Mouse (Mus musculus) hindbrain, embryonic 12.5 days (tissue): Measurements from ENCODE around the gene Ppp1r10. TPM values are rescaled to one million over a fixed set of nuclear protein-coding genes. Genes with fewer than 3 reads are reported as not detected.

Experiments used
- ATAC-seq: fragments of 200-750 bp; cut with Nextera tagmentation; 2 replicates; pipeline ENCODE4 v1.8.0; 2017; ENCODE audit warnings: moderate TSS enrichment; ENCODE audit not compliant: low FRiP score
- H3K27ac ChIP-seq: fragments of 300-500 bp; sonication (generic); 2 replicates; pipeline ENCODE4 v1.5.1; 2016; ENCODE audit warnings: mild to moderate bottlenecking
- H3K27me3 ChIP-seq: fragments of 300-500 bp; sonication (generic); 2 replicates; pipeline ENCODE4 v1.6.1; 2016; ENCODE audit warnings: mild to moderate bottlenecking
- H3K36me3 ChIP-seq: fragments of 300-500 bp; sonication (generic); 2 replicates; pipeline ENCODE4 v1.6.1; 2016; ENCODE audit warnings: mild to moderate bottlenecking
- H3K4me1 ChIP-seq: fragments of 300-500 bp; sonication (generic); 2 replicates; pipeline ENCODE4 v1.6.1; 2016
- H3K4me2 ChIP-seq: fragments of 300-500 bp; sonication (generic); replicated peaks from 2 replicates; pipeline ENCODE4 v1.6.1; 2016; ENCODE audit warnings: mild to moderate bottlenecking
- H3K4me3 ChIP-seq: fragments of 300-500 bp; sonication (generic); 2 replicates; pipeline ENCODE4 v1.5.1; 2016; ENCODE audit warnings: mild to moderate bottlenecking
- H3K9ac ChIP-seq: fragments of 300-500 bp; sonication (generic); 2 replicates; pipeline ENCODE4 v1.6.1; 2016; ENCODE audit warnings: mild to moderate bottlenecking, moderate library complexity
- H3K9me3 ChIP-seq: fragments of 300-500 bp; sonication (generic); replicated peaks from 2 replicates; pipeline ENCODE4 v1.6.1; 2016; ENCODE audit warnings: mild to moderate bottlenecking
- WGBS: fragments of 180-500 bp; shearing (Covaris S2); methylation state at CpG from one replicate; pipeline ENCODE4 v1.1.7; 2016; 5-methylcytosine and 5-hydroxymethylcytosine counted together
- polyA plus RNA-seq: library from polyadenylated mRNA; unstranded; fragments of >200 nt; fragmentation: Nextera tagmentation; extraction: Ambion mirVana; gene quantifications from 2 replicates; pipeline ENCODE4 v1.2.1, GENCODE M21; 2016

Gene Ppp1r10
- polyA plus RNA-seq, 1 experiment from 2014 or later: 58.3 TPM

DNA sequence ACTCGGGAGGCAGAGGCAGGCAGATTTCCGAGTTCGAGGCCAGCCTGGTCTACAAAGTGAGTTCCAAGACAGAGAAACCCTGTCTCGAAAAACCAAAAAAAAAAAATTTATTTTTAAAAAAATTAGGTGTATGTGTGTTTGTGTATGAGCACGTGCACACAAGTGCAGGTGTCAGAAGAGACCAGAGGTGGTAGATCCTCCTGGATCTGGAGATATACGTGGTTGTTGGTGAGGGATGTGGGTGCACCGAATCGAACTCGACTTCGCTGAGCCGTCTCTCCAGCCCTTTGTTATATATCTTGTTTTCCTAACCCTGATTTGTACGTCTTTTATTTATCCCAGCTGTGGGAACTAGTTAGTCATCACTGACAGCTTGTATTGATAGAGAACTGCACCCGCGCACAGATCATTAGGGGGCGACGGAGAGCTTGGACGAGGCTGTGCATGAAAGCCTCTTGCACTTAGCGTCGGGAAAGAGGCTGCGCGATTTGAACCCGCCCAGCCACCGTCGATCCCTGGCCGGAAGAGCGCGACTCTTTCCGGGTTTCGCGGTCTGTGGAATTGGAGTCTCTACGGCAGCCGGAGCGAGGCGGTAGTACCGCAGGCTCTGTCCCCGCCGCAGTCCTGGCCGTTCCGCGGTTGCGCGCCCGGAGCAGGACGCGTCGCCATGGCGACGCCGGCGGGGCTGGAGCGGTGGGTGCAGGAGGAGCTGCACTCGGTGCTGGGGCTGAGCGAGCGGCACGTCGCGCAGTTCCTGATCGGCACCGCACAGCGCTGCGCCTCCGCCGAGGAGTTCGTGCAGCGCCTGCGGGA is 36.8 kb upstream of the Ppp1r10 start, which contains the start of gene Dhx16:
Gene Dhx16, plus strand, starts transcription at position 575 of the 813 bp plus-strand sequence.
- no peaks in the 10 kb centered on the region for H3K27me3 ChIP-seq
- peak within 1 kb of the TSS; percentile 71 for H3K27ac ChIP-seq
- peak within 1 kb of the TSS; percentile 82 for H3K9ac ChIP-seq
- H3K4me1 ChIP-seq: peaks cover 11% of the 10 kb centered on the region
- ATAC-seq: peak; percentile 91
- peak within 1 kb of the TSS; percentile 71 for H3K4me2 ChIP-seq
- peaks cover 49% of the 10 kb centered on the region for H3K36me3 ChIP-seq
- H3K9me3 ChIP-seq: no peaks in the 10 kb centered on the region
- peak within 1 kb of the TSS; percentile 78 for H3K4me3 ChIP-seq
- 6% methylated on average over 66 of the region's 66 CpGs for WGBS

GRCm38 (mm10) chr17:35882924-35883323 is 33.3 kb upstream of the Ppp1r10 start:
- Histone ChIP-seq H3K27ac (no peak overlapping the region), H3K36me3 (peaks cover 65% of the 10 kb centered on the region), H3K9ac (no peak overlapping the region), H3K4me3 (no peak overlapping the region), H3K4me1 (peaks cover 11% of the 10 kb centered on the region), H3K27me3 (no peaks in the 10 kb centered on the region), H3K4me2 (no peak overlapping the region), H3K9me3 (no peaks in the 10 kb centered on the region)
- WGBS: 92% methylated on average over 17 of the region's 17 CpGs
- no peak for ATAC-seq

DNA sequence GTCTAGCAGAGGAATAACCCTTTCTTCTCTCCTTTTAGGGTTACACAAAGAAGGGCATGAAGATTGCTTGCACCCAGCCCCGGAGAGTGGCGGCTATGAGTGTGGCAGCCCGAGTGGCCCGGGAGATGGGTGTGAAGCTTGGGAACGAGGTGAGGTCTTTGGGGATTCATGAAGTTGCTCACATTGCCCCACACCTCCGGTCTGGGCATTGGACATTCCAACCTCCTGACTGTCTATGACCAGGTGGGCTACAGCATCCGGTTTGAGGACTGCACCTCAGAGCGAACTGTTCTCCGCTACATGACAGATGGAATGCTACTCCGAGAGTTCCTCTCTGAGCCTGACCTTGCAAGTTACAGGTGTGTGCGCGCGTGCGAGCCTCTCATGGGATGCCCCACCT is 32.5 kb upstream of the Ppp1r10 start:
- no peak for ATAC-seq
- H3K9ac ChIP-seq: no peak overlapping the region
- no peak overlapping the region for H3K4me2 ChIP-seq
- no peak overlapping the region for H3K4me3 ChIP-seq
- 94% methylated on average over 14 of the region's 14 CpGs for WGBS
- no peaks in the 10 kb centered on the region for H3K9me3 ChIP-seq
- no peaks in the 10 kb centered on the region for H3K27me3 ChIP-seq
- peaks cover 11% of the 10 kb centered on the region for H3K4me1 ChIP-seq
- H3K36me3 ChIP-seq: peaks cover 73% of the 10 kb centered on the region
- H3K27ac ChIP-seq: no peak overlapping the region

- Histone ChIP-seq H3K9ac (no peak overlapping the region), H3K4me3 (no peak overlapping the region), H3K27me3 (no peaks in the 10 kb centered on the region), H3K9me3 (no peaks in the 10 kb centered on the region), H3K36me3 (peaks cover 97% of the 10 kb centered on the region), H3K4me2 (no peak overlapping the region), H3K4me1 (no peaks in the 10 kb centered on the region), H3K27ac (no peak overlapping the region)
- ATAC-seq: no peak
- 94% methylated on average over 11 of the region's 17 CpGs for WGBS
Measured at GRCm38 (mm10) chr17:35887725-35888124, 28.5 kb upstream of the Ppp1r10 start.

DNA sequence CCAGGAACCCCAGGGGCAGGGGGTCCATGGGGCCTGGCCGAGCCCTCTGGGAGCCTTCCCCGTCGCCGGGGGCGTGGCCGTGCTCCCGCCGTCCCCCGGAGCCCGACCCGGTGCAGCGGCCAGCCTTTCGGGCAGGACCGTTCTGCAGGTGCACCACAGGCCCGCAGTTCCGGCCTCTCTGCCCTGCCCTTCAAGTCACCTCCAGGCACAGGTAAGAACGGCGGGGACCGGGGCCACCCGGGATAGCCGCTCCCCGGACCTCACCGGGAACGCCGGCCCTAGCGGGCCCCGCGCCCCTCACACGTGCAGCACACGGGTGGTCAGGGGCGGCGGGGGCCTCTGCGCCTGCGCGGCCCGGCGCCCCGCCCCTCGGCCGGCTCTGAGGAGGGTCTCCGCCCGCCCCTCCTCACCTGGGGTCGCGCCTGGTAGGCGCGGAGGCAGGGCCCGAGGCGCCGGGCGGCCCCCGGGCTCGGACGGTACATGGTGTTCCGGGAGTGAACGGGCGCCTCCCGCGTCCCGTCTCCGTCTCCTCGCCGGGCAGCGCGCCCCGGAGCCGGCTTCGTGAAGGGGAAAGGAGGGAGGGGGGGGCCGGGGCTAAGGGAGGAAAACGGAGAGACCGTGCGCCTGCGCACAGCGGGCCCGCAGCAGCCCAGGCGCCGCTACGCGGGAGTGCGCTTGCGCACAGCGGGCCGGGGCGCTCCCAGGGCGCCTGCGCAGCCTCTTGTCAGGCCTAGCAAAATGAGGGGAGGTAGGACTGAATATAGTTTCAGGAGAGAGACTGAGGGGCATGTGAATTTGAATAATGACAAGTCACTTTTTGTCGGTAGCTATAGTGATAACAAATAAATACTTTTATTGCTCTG is 19.2 kb upstream of the Ppp1r10 start, which contains the start of gene 2310061I04Rik:
Gene 2310061I04Rik, minus strand, starts transcription at position 651 of the 863 bp plus-strand sequence.
- Histone ChIP-seq H3K4me1 (peaks cover 21% of the 10 kb centered on the region), H3K27ac (peak within 1 kb of the TSS; percentile 96), H3K4me3 (peak within 1 kb of the TSS; percentile 85), H3K9me3 (no peaks in the 10 kb centered on the region), H3K4me2 (peak within 1 kb of the TSS; percentile 100), H3K9ac (peak within 1 kb of the TSS; percentile 89), H3K36me3 (peaks cover 59% of the 10 kb centered on the region), H3K27me3 (no peaks in the 10 kb centered on the region)
- peak; percentile 94 for ATAC-seq
- under 1% methylated on average over 83 of the region's 86 CpGs for WGBS

- peak overlapping the region; percentile 96 for H3K27ac ChIP-seq
- WGBS: 43% methylated on average over 23 of the region's 23 CpGs
- H3K36me3 ChIP-seq: peaks cover 59% of the 10 kb centered on the region
- no peaks in the 10 kb centered on the region for H3K9me3 ChIP-seq
- H3K4me2 ChIP-seq: peak overlapping the region; percentile 100
- H3K9ac ChIP-seq: peak overlapping the region; percentile 89
- H3K4me1 ChIP-seq: peaks cover 21% of the 10 kb centered on the region
- H3K27me3 ChIP-seq: no peaks in the 10 kb centered on the region
- peak; percentile 44 for ATAC-seq
- H3K4me3 ChIP-seq: peak overlapping the region; percentile 85; the same call in 1 of the 2 replicates
Measured at GRCm38 (mm10) chr17:35897644-35898573, 18.3 kb upstream of the Ppp1r10 start.

DNA sequence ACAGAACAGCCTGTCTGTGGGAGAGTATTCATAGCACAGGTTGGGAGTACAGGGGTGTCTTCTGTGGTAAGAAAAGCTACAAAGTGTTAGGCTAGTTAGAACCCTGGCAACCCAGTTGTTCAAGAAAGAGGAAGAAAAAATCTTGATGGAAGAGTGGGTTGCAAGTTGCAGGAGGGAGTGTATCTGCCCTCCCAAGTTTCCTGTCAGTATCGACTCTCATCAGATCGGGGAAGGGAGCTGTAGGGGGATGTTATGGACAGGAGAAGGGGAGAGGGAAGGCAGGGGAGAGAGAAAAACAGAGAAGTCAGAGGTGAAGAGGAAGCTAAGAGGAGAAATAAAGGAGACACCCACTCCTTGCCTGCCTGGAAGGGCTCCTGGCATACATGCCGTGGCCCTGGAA is 15.6 kb upstream of the Ppp1r10 start:
- no peak overlapping the region for H3K4me3 ChIP-seq
- peaks cover 69% of the 10 kb centered on the region for H3K36me3 ChIP-seq
- no peak for ATAC-seq
- WGBS: 93% methylated on average over 3 of the region's 3 CpGs
- H3K9me3 ChIP-seq: no peaks in the 10 kb centered on the region
- H3K27ac ChIP-seq: no peak overlapping the region
- H3K4me1 ChIP-seq: peaks cover 19% of the 10 kb centered on the region
- no peak overlapping the region for H3K4me2 ChIP-seq
- no peak overlapping the region for H3K9ac ChIP-seq
- H3K27me3 ChIP-seq: no peaks in the 10 kb centered on the region

GRCm38 (mm10) chr17:35903343-35903991 is 12.8 kb upstream of the Ppp1r10 start:
- ATAC-seq: no peak
- 95% methylated on average over 9 of the region's 9 CpGs for WGBS

GRCm38 (mm10) chr17:35903992-35904355 is 12.3 kb upstream of the Ppp1r10 start:
- no peak overlapping the region for H3K27ac ChIP-seq
- H3K4me1 ChIP-seq: peaks cover 14% of the 10 kb centered on the region
- WGBS: 90% methylated on average over 4 of the region's 4 CpGs
- H3K9me3 ChIP-seq: no peaks in the 10 kb centered on the region
- no peak overlapping the region for H3K4me3 ChIP-seq
- ATAC-seq: no peak
- H3K4me2 ChIP-seq: no peak overlapping the region
- H3K36me3 ChIP-seq: peaks cover 88% of the 10 kb centered on the region
- H3K9ac ChIP-seq: no peak overlapping the region
- no peaks in the 10 kb centered on the region for H3K27me3 ChIP-seq

More at GRCm38 (mm10) chr17:35903343-35903991, 12.8 kb upstream of the Ppp1r10 start:
- H3K27ac ChIP-seq: no peak overlapping the region
- H3K27me3 ChIP-seq: no peaks in the 10 kb centered on the region
- H3K9me3 ChIP-seq: no peaks in the 10 kb centered on the region
- H3K4me1 ChIP-seq: peaks cover 9% of the 10 kb centered on the region
- H3K4me2 ChIP-seq: no peak overlapping the region
- peaks cover 89% of the 10 kb centered on the region for H3K36me3 ChIP-seq
- H3K9ac ChIP-seq: no peak overlapping the region
- H3K4me3 ChIP-seq: no peak overlapping the region

- WGBS: 92% methylated on average over 1 of the region's 1 CpGs
- Histone ChIP-seq H3K27ac (no peak overlapping the region), H3K9me3 (no peaks in the 10 kb centered on the region), H3K27me3 (no peaks in the 10 kb centered on the region), H3K4me3 (no peak overlapping the region), H3K4me2 (no peak overlapping the region), H3K9ac (no peak overlapping the region), H3K4me1 (peaks cover 19% of the 10 kb centered on the region), H3K36me3 (peaks cover 72% of the 10 kb centered on the region)
- no peak for ATAC-seq
Measured at GRCm38 (mm10) chr17:35905587-35905986, 10.6 kb upstream of the Ppp1r10 start.

GRCm38 (mm10) chr17:35907609-35908008 is 8.6 kb upstream of the Ppp1r10 start:
- Histone ChIP-seq H3K4me3 (no peak overlapping the region), H3K27me3 (no peaks in the 10 kb centered on the region), H3K27ac (no peak overlapping the region), H3K36me3 (peaks cover 69% of the 10 kb centered on the region), H3K9ac (no peak overlapping the region), H3K4me1 (peaks cover 19% of the 10 kb centered on the region), H3K9me3 (no peaks in the 10 kb centered on the region), H3K4me2 (peak overlapping the region; percentile 95)
- ATAC-seq: no peak
- WGBS: 93% methylated on average over 2 of the region's 2 CpGs
